Mouse (Mus musculus): Measurements from ENCODE around the gene Gpc6.

DNA sequence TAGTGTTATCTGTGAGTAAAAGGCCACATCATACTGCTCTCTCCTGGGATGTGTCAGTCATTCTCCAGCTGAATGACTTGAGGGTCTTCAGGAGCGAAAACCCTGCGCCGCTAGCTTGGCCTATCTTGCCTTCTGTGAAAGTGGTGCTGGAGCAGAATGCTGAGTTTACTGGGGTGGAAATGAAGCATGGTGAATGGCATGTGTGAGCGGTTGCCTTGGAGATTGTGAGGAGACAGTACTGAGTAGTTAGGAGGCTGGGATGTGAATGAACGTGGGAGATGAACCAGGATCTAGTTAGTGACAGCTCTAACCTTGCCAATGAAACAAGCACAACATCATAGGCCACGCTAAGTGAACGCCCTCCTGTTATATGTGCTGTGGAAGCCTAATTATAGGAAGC, 458.1 kb downstream of the Gpc6 start:
- no peak for TF ChIP-seq CTCF (IDR thresholded peaks at IDR 0.05; ENCODE audit: borderline replicate concordance, insufficient read depth, low read length)
- no peak for TF ChIP-seq POLR2A (IDR thresholded peaks at IDR 0.05; ENCODE audit: low read depth, low read length)
